Mouse (Mus musculus): ENCODE measurements around the gene Ampd3. TPM values are rescaled to one million over a fixed set of nuclear protein-coding genes. Genes with fewer than 3 reads are reported as not detected.
A peak's percentile ranks its signal among the peaks of the same experiment; 100 is the strongest.

Ampd3 gene
- polyA plus RNA-seq, 1 experiment, result 2.6 TPM

GRCm38 (mm10) chr7:110818787-110819350, 50.9 kb downstream of the Ampd3 start:
- Histone ChIP-seq H3K4me3 (replicated peaks) (peak overlapping the region; percentile 38), H3K36me3 (ENCODE audit: control insufficient read depth) (peaks cover 99% of the 10 kb centered on the region), H3K9me3 (ENCODE audit: control insufficient read depth, low read length) (no peaks in the 10 kb centered on the region), H3K4me1 (ENCODE audit: control insufficient read depth) (peaks cover 59% of the 10 kb centered on the region), H3K27me3 (ENCODE audit: control insufficient read depth) (no peaks in the 10 kb centered on the region)
- TF ChIP-seq GATA1 (IDR thresholded peaks at IDR 0.05; ENCODE audit: low read length), result peak; percentile 59; the same call in 1 of the 2 replicates
- peak; percentile 43; the same call in 1 of the 3 replicates for TF ChIP-seq TAL1 (IDR thresholded peaks at IDR 0.05; ENCODE audit: low read length)

GRCm38 (mm10) chr7:110821068-110821467, 53.1 kb downstream of the Ampd3 start:
- Histone ChIP-seq H3K9me3 (ENCODE audit: control insufficient read depth, low read length) (no peaks in the 10 kb centered on the region), H3K36me3 (ENCODE audit: control insufficient read depth) (peaks cover 99% of the 10 kb centered on the region), H3K4me3 (replicated peaks) (no peak overlapping the region), H3K27me3 (ENCODE audit: control insufficient read depth) (no peaks in the 10 kb centered on the region), H3K4me1 (ENCODE audit: control insufficient read depth) (peaks cover 49% of the 10 kb centered on the region)
- TF ChIP-seq GATA1 (IDR thresholded peaks at IDR 0.05; ENCODE audit: low read length), result no peak
- TF ChIP-seq TAL1 (IDR thresholded peaks at IDR 0.05; ENCODE audit: low read length), result no peak

GRCm38 (mm10) chr7:110821653-110822052, 53.6 kb downstream of the Ampd3 start:
- TF ChIP-seq GATA1 (IDR thresholded peaks at IDR 0.05; ENCODE audit: low read length) (no peak), TAL1 (IDR thresholded peaks at IDR 0.05; ENCODE audit: low read length) (no peak)
- no peaks in the 10 kb centered on the region for H3K9me3 ChIP-seq (ENCODE audit: control insufficient read depth, low read length)
- H3K27me3 ChIP-seq (ENCODE audit: control insufficient read depth), result no peaks in the 10 kb centered on the region
- H3K4me3 ChIP-seq (replicated peaks), result no peak overlapping the region
- peaks cover 47% of the 10 kb centered on the region for H3K4me1 ChIP-seq (ENCODE audit: control insufficient read depth)
- H3K36me3 ChIP-seq (ENCODE audit: control insufficient read depth), result peaks cover 99% of the 10 kb centered on the region

GRCm38 (mm10) chr7:110822055-110822454, 54.0 kb downstream of the Ampd3 start:
- H3K27me3 ChIP-seq (ENCODE audit: control insufficient read depth), result no peaks in the 10 kb centered on the region
- H3K9me3 ChIP-seq (ENCODE audit: control insufficient read depth, low read length), result no peaks in the 10 kb centered on the region
- peaks cover 99% of the 10 kb centered on the region for H3K36me3 ChIP-seq (ENCODE audit: control insufficient read depth)
- H3K4me1 ChIP-seq (ENCODE audit: control insufficient read depth), result peaks cover 45% of the 10 kb centered on the region
- H3K4me3 ChIP-seq (replicated peaks), result no peak overlapping the region
- no peak for TF ChIP-seq TAL1 (IDR thresholded peaks at IDR 0.05; ENCODE audit: low read length)
- TF ChIP-seq GATA1 (IDR thresholded peaks at IDR 0.05; ENCODE audit: low read length), result no peak

GRCm38 (mm10) chr7:110823076-110823475, 55.1 kb downstream of the Ampd3 start:
- no peaks in the 10 kb centered on the region for H3K9me3 ChIP-seq (ENCODE audit: control insufficient read depth, low read length)
- H3K4me3 ChIP-seq (replicated peaks), result no peak overlapping the region
- peaks cover 98% of the 10 kb centered on the region for H3K36me3 ChIP-seq (ENCODE audit: control insufficient read depth)
- no peak for TF ChIP-seq GATA1 (IDR thresholded peaks at IDR 0.05; ENCODE audit: low read length)
- no peak for TF ChIP-seq TAL1 (IDR thresholded peaks at IDR 0.05; ENCODE audit: low read length)
- H3K27me3 ChIP-seq (ENCODE audit: control insufficient read depth), result no peaks in the 10 kb centered on the region
- H3K4me1 ChIP-seq (ENCODE audit: control insufficient read depth), result peaks cover 40% of the 10 kb centered on the region

GRCm38 (mm10) chr7:110823593-110823992, 55.6 kb downstream of the Ampd3 start:
- no peak overlapping the region for H3K4me3 ChIP-seq (replicated peaks)
- no peaks in the 10 kb centered on the region for H3K27me3 ChIP-seq (ENCODE audit: control insufficient read depth)
- no peaks in the 10 kb centered on the region for H3K9me3 ChIP-seq (ENCODE audit: control insufficient read depth, low read length)
- TF ChIP-seq GATA1 (IDR thresholded peaks at IDR 0.05; ENCODE audit: low read length) (no peak), TAL1 (IDR thresholded peaks at IDR 0.05; ENCODE audit: low read length) (no peak)
- peaks cover 35% of the 10 kb centered on the region for H3K4me1 ChIP-seq (ENCODE audit: control insufficient read depth)
- peaks cover 98% of the 10 kb centered on the region for H3K36me3 ChIP-seq (ENCODE audit: control insufficient read depth)

GRCm38 (mm10) chr7:110823995-110824953, 56.3 kb downstream of the Ampd3 start:
- H3K4me3 ChIP-seq (replicated peaks), result no peak overlapping the region
- peaks cover 99% of the 10 kb centered on the region for H3K36me3 ChIP-seq (ENCODE audit: control insufficient read depth)
- TF ChIP-seq GATA1 (IDR thresholded peaks at IDR 0.05; ENCODE audit: low read length) (no peak), TAL1 (IDR thresholded peaks at IDR 0.05; ENCODE audit: low read length) (no peak)
- no peaks in the 10 kb centered on the region for H3K27me3 ChIP-seq (ENCODE audit: control insufficient read depth)
- no peaks in the 10 kb centered on the region for H3K9me3 ChIP-seq (ENCODE audit: control insufficient read depth, low read length)
- H3K4me1 ChIP-seq (ENCODE audit: control insufficient read depth), result peaks cover 28% of the 10 kb centered on the region

GRCm38 (mm10) chr7:110833024-110833423, 65.0 kb downstream of the Ampd3 start:
- Histone ChIP-seq H3K4me3 (replicated peaks) (no peak overlapping the region), H3K27me3 (ENCODE audit: control insufficient read depth) (no peaks in the 10 kb centered on the region), H3K9me3 (ENCODE audit: control insufficient read depth, low read length) (no peaks in the 10 kb centered on the region), H3K4me1 (ENCODE audit: control insufficient read depth) (peaks cover 4% of the 10 kb centered on the region), H3K36me3 (ENCODE audit: control insufficient read depth) (peaks cover 94% of the 10 kb centered on the region)
- TF ChIP-seq GATA1 (IDR thresholded peaks at IDR 0.05; ENCODE audit: low read length) (no peak), TAL1 (IDR thresholded peaks at IDR 0.05; ENCODE audit: low read length) (no peak)

GRCm38 (mm10) chr7:110834018-110834417, 66.0 kb downstream of the Ampd3 start:
- H3K9me3 ChIP-seq (ENCODE audit: control insufficient read depth, low read length), result no peaks in the 10 kb centered on the region
- peaks cover 4% of the 10 kb centered on the region for H3K4me1 ChIP-seq (ENCODE audit: control insufficient read depth)
- TF ChIP-seq GATA1 (IDR thresholded peaks at IDR 0.05; ENCODE audit: low read length) (no peak), TAL1 (IDR thresholded peaks at IDR 0.05; ENCODE audit: low read length) (no peak)
- no peaks in the 10 kb centered on the region for H3K27me3 ChIP-seq (ENCODE audit: control insufficient read depth)
- H3K4me3 ChIP-seq (replicated peaks), result no peak overlapping the region
- H3K36me3 ChIP-seq (ENCODE audit: control insufficient read depth), result peaks cover 87% of the 10 kb centered on the region

Data from erythroblast, embryonic 14.5 days (primary cell).